ENCODE assay signal across 22 mouse cellular contexts in the genomic region with DNA sequence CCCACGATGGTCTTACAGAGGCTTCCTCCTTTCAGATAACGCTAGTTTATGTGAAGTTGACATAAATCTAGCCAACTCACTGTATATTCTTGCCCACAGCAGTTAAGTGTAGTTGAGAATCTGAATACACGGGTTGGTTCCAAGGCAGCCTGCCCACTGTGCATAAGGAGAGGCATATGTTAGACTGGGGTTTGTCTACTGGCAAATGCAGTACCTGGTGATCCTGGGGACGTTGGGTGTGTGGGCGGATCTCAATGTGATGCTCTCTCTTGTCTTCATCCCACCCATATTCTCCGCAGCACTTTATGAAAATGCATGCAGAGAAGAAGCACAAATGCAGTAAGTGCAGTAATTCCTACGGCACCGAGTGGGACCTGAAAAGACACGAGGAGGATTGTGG. TPM values are rescaled to one million over a fixed set of nuclear protein-coding genes. Genes with fewer than 3 reads are reported as not detected.
A peak's percentile ranks its signal among the peaks of the same experiment; 100 is the strongest.
DNase-seq lines count a peak whose midpoint lies in the region; ATAC-seq and TF ChIP-seq lines count a peak whose summit lies in the region.
"Had no signal": no experiment of that assay in that cellular context is flagged by ENCODE, and none has a peak within 500 bp of the region (broad histone marks: within the 10 kb centered on the region; RNA-seq: fewer than 3 reads in every experiment).

No protein-coding gene starts in this region.

- no peaks in the 10 kb centered on the region for H3K27me3 ChIP-seq in MEL (ENCODE audit: control insufficient read depth in 1 of 2, insufficient read depth in 2 of 2, low read length in 2 of 2)
- H3K27me3 ChIP-seq in kidney, adult 2 months (replicated peaks; ENCODE audit: control insufficient read depth, insufficient read depth, low read length) = no peaks in the 10 kb centered on the region
- H3K27me3 ChIP-seq in liver, embryonic 11.5 days (replicated peaks; ENCODE audit: control insufficient read depth, insufficient read depth, low read length) = no peaks in the 10 kb centered on the region
- H3K27me3 ChIP-seq: embryonic facial prominence, embryonic 13.5 days; limb, embryonic 15.5 days; midbrain, embryonic 12.5 days had no signal

- TF ChIP-seq EP300 in MEL (IDR thresholded peaks at IDR 0.05; ENCODE audit: low read depth in 1 of 2, low read length in 2 of 2) = no peak

- no peak for TF ChIP-seq RAD21 in MEL (IDR thresholded peaks at IDR 0.05; ENCODE audit: low read depth, low read length)

- no peaks in the 10 kb centered on the region for H3K9me3 ChIP-seq in MEL (replicated peaks; ENCODE audit: insufficient read depth, low read length)
- H3K9me3 ChIP-seq in liver, embryonic 11.5 days (ENCODE audit: control insufficient read depth, low read length) = no peaks in the 10 kb centered on the region
- H3K9me3 ChIP-seq: embryonic facial prominence, embryonic 13.5 days; limb, embryonic 15.5 days; midbrain, embryonic 12.5 days had no signal

- no peak overlapping the region for H3K9ac ChIP-seq in MEL (ENCODE audit: control insufficient read depth, low read depth, low read length, poor library complexity, severe bottlenecking)
- H3K9ac ChIP-seq in liver, embryonic 11.5 days (ENCODE audit: low read depth, low read length) = no peak overlapping the region
- H3K9ac ChIP-seq: embryonic facial prominence, embryonic 13.5 days; hindbrain, embryonic 14.5 days; limb, embryonic 15.5 days; midbrain, embryonic 12.5 days had no signal

- no peak for TF ChIP-seq CTCF in MEL (IDR thresholded peaks at IDR 0.05 in 2 of 3, conservative IDR thresholded peaks at IDR 0.05 in 1 of 3; ENCODE audit: control insufficient read depth in 1 of 3, insufficient read depth in 1 of 3, low read depth in 2 of 3, low read length in 3 of 3, poor library complexity in 1 of 3, severe bottlenecking in 1 of 3)
- TF ChIP-seq CTCF in kidney, adult 2 months (conservative IDR thresholded peaks at IDR 0.05; ENCODE audit: insufficient read depth, insufficient read length, low read depth, low read length) = no peak

- H3K36me3 ChIP-seq in MEL (ENCODE audit: control insufficient read depth in 1 of 2, insufficient read depth in 2 of 2, low read length in 2 of 2) = peaks cover 0 to 2% of the 10 kb centered on the region in 2 experiments; a peak in 3 of 4 replicates
- no peaks in the 10 kb centered on the region for H3K36me3 ChIP-seq in kidney, adult 2 months (ENCODE audit: control insufficient read depth, insufficient read depth, low read length)
- peaks cover 33% of the 10 kb centered on the region for H3K36me3 ChIP-seq in liver, embryonic 11.5 days (ENCODE audit: control insufficient read depth, insufficient read depth, low read length)

- no peak overlapping the region for H3K27ac ChIP-seq in MEL (ENCODE audit: control insufficient read depth, low read depth, low read length)
- no peak overlapping the region for H3K27ac ChIP-seq in kidney, adult 2 months (ENCODE audit: insufficient read depth, low read depth, low read length)
- H3K27ac ChIP-seq in liver, embryonic 11.5 days (ENCODE audit: low read depth, low read length) = no peak overlapping the region
- H3K27ac ChIP-seq: embryonic facial prominence, embryonic 13.5 days; hindbrain, embryonic 14.5 days; limb, embryonic 15.5 days; midbrain, embryonic 12.5 days had no signal

- ATAC-seq in activated CD4-positive, CD25-positive, alpha-beta regulatory T cell, adult 4 months = no peak
- no peak for ATAC-seq in liver, embryonic 11.5 days (replicated peaks; ENCODE audit: low FRiP score)

- H3K79me2 ChIP-seq in MEL (ENCODE audit: control insufficient read depth, insufficient read depth, low read length, poor library complexity) = peaks cover 6% of the 10 kb centered on the region

- H3K4me3 ChIP-seq in MEL (ENCODE audit: control insufficient read depth in 1 of 2, insufficient read depth in 1 of 2, low read depth in 2 of 2, low read length in 2 of 2) = no peak overlapping the region
- H3K4me3 ChIP-seq in kidney, adult 2 months (ENCODE audit: insufficient read depth, low read depth, low read length) = no peak overlapping the region
- no peak overlapping the region for H3K4me3 ChIP-seq in liver, embryonic 11.5 days (ENCODE audit: low read depth, low read length)
- H3K4me3 ChIP-seq: embryonic facial prominence, embryonic 13.5 days; limb, embryonic 15.5 days; midbrain, embryonic 12.5 days; myocyte had no signal

- H3K4me1 ChIP-seq in MEL (ENCODE audit: control insufficient read depth in 1 of 2, insufficient read depth in 2 of 2, low read length in 2 of 2) = peaks cover 0 to 3% of the 10 kb centered on the region in 2 experiments; a peak in 1 of 4 replicates
- H3K4me1 ChIP-seq in kidney, adult 2 months (ENCODE audit: control insufficient read depth, insufficient read depth, low read length) = peaks cover 3% of the 10 kb centered on the region; the same call in 1 of the 2 replicates
- no peaks in the 10 kb centered on the region; the same call in 1 of the 2 replicates for H3K4me1 ChIP-seq in liver, embryonic 11.5 days (replicated peaks; ENCODE audit: control insufficient read depth, insufficient read depth, low read length)
- H3K4me1 ChIP-seq: midbrain, embryonic 12.5 days had no signal

- no peak overlapping the region for H3K4me2 ChIP-seq in liver, embryonic 11.5 days
- H3K4me2 ChIP-seq: embryonic facial prominence, embryonic 13.5 days; hindbrain, embryonic 14.5 days; limb, embryonic 15.5 days; midbrain, embryonic 12.5 days had no signal

- WGBS in kidney, adult 2 months = 91% methylated on average over 9 of the region's 9 CpGs
- 88% methylated on average over 9 of the region's 9 CpGs for WGBS in liver, embryonic 11.5 days

- no peak for TF ChIP-seq POLR2A in MEL (IDR thresholded peaks at IDR 0.05; ENCODE audit: control insufficient read depth in 1 of 2, insufficient read depth in 1 of 2, low read depth in 1 of 2, low read length in 2 of 2, poor library complexity in 1 of 2)
- TF ChIP-seq POLR2A in kidney, adult 2 months (IDR thresholded peaks at IDR 0.05; ENCODE audit: low read depth, low read length) = no peak

- DNase-seq in MEL (ENCODE audit: low read depth, low spot score) = peak; percentile 14
- DNase-seq in frontal cortex, postnatal 36 days (ENCODE audit: low spot score in 2 of 2) = peak; percentile 80 to 92
- DNase-seq in layer of hippocampus, postnatal 36 days = peak; percentile 69 to 74
- DNase-seq in right cerebral cortex, adult 2 months (ENCODE audit: low spot score in 2 of 2) = peak; percentile 83 to 90
- no peak for DNase-seq in urinary bladder, adult 18-20 months (ENCODE audit: low spot score in 2 of 2)
- DNase-seq in kidney, adult 2 months = no peak
- DNase-seq in liver, embryonic 11.5 days (ENCODE audit: low spot score) = no peak
- DNase-seq: cerebellum, adult 11-12 months; heart, postnatal 10 days; kidney, adult 18-20 months; kidney, postnatal 36 days; lung, adult 18-20 months; lung, postnatal 4 days; retina, postnatal 1 day; thymus, adult 18-20 months had no signal

TF ChIP-seq in MEL, 35 proteins besides CTCF, POLR2A, EP300 and RAD21 (continues in another document):
- TF ChIP-seq KAT2A (conservative IDR thresholded peaks at IDR 0.05; ENCODE audit: low read depth, low read length) = no peak
- no peak for TF ChIP-seq BHLHE40 (IDR thresholded peaks at IDR 0.05; ENCODE audit: borderline replicate concordance, low read depth, low read length)
- TF ChIP-seq SIN3A (IDR thresholded peaks at IDR 0.05; ENCODE audit: low read length) = no peak

RNA-seq across cellular contexts. Expression of gene Atmin, which starts 11.2 kb away (rescaled TPM):
- total RNA-seq in MEL (2012; rRNA removed) = 17.3 and 19.7 TPM in 2 replicates
- polyA plus RNA-seq in MEL (2012; ENCODE audit: insufficient read depth in 1 of 2, insufficient read length in 2 of 2, low read depth in 1 of 2, low replicate concordance in 2 of 2, missing spikeins in 1 of 2) = 10 to 100 TPM in 1 of 2 experiments, not detected in 1; 34.5 TPM
- total RNA-seq in layer of hippocampus, postnatal 36 days (2021) = 10 to 100 TPM; 37.7 to 39.9 TPM
- polyA plus RNA-seq in activated CD4-positive, CD25-positive, alpha-beta regulatory T cell, adult 4 months (2017; shearing (Covaris generic)) = 1 to 10 TPM; 7.0 to 9.0 TPM
- 15.9 and 17.1 TPM in 2 replicates for polyA plus RNA-seq in kidney, adult 2 months (2012; rRNA removed)
- polyA plus RNA-seq in liver, embryonic 11.5 days (2014; fragmentation: Nextera tagmentation; extraction: Ambion mirVana) = 13.1 and 13.3 TPM in 2 replicates

RNA-seq across cellular contexts. Expression of gene 1700030J22Rik, which starts 24.3 kb away (rescaled TPM):
- total RNA-seq in MEL (2012; rRNA removed) = 0.15 and 0.16 TPM in 2 replicates
- polyA plus RNA-seq in MEL (2012; ENCODE audit: insufficient read depth in 1 of 2, insufficient read length in 2 of 2, low read depth in 1 of 2, low replicate concordance in 2 of 2, missing spikeins in 1 of 2) = under 1 TPM in 1 of 2 experiments, not detected in 1; 0.38 TPM
- 1 to 10 TPM; 8.0 TPM for total RNA-seq in layer of hippocampus, postnatal 36 days (2021)
- not detected for polyA plus RNA-seq in activated CD4-positive, CD25-positive, alpha-beta regulatory T cell, adult 4 months (2017; shearing (Covaris generic))
- polyA plus RNA-seq in kidney, adult 2 months (2012; rRNA removed) = 1.4 TPM in 2 replicates
- 0.63 and 0.88 TPM in 2 replicates for polyA plus RNA-seq in liver, embryonic 11.5 days (2014; fragmentation: Nextera tagmentation; extraction: Ambion mirVana)
- total RNA-seq: neutrophil, adult 5-6 weeks had no signal

RNA-seq across cellular contexts. Expression of gene Cenpn, which starts 32.9 kb away (rescaled TPM):
- total RNA-seq in MEL (2012; rRNA removed) = 39.6 and 41.8 TPM in 2 replicates
- polyA plus RNA-seq in MEL (2012; ENCODE audit: insufficient read depth in 1 of 2, insufficient read length in 2 of 2, low read depth in 1 of 2, low replicate concordance in 2 of 2, missing spikeins in 1 of 2) = 10 to 100 TPM in 1 of 2 experiments, not detected in 1; 59.5 TPM
- 1 to 10 TPM; 1.0 to 1.4 TPM for total RNA-seq in layer of hippocampus, postnatal 36 days (2021)
- 1 to 10 TPM; 7.4 to 8.5 TPM for polyA plus RNA-seq in activated CD4-positive, CD25-positive, alpha-beta regulatory T cell, adult 4 months (2017; shearing (Covaris generic))
- 0.89 and 1.2 TPM in 2 replicates for polyA plus RNA-seq in kidney, adult 2 months (2012; rRNA removed)
- 53.9 and 56.9 TPM in 2 replicates for polyA plus RNA-seq in liver, embryonic 11.5 days (2014; fragmentation: Nextera tagmentation; extraction: Ambion mirVana)

RNA-seq across cellular contexts. Expression of gene Cmc2, which starts 33.2 kb away (rescaled TPM):
- total RNA-seq in MEL (2012; rRNA removed) = 60.2 and 65.4 TPM in 2 replicates
- 100 to 1,000 TPM in 1 of 2 experiments, not detected in 1; 111 TPM for polyA plus RNA-seq in MEL (2012; ENCODE audit: insufficient read depth in 1 of 2, insufficient read length in 2 of 2, low read depth in 1 of 2, low replicate concordance in 2 of 2, missing spikeins in 1 of 2)
- 10 to 100 TPM; 13.2 to 16.0 TPM for total RNA-seq in layer of hippocampus, postnatal 36 days (2021)
- 10 to 100 TPM; 34.8 to 43.4 TPM for polyA plus RNA-seq in activated CD4-positive, CD25-positive, alpha-beta regulatory T cell, adult 4 months (2017; shearing (Covaris generic))
- polyA plus RNA-seq in kidney, adult 2 months (2012; rRNA removed) = 13.0 and 17.7 TPM in 2 replicates
- 94.4 and 101 TPM in 2 replicates for polyA plus RNA-seq in liver, embryonic 11.5 days (2014; fragmentation: Nextera tagmentation; extraction: Ambion mirVana)

RNA-seq across cellular contexts. Expression of gene Gcsh, which starts 38.9 kb away (rescaled TPM):
- total RNA-seq in MEL (2012; rRNA removed) = 118 and 137 TPM in 2 replicates
- polyA plus RNA-seq in MEL (2012; ENCODE audit: insufficient read depth in 1 of 2, insufficient read length in 2 of 2, low read depth in 1 of 2, low replicate concordance in 2 of 2, missing spikeins in 1 of 2) = 10 to 100 TPM in 1 of 2 experiments, not detected in 1; 77.1 TPM
- 10 to 100 TPM; 40.3 to 46.2 TPM for total RNA-seq in layer of hippocampus, postnatal 36 days (2021)
- 10 to 100 TPM; 30.8 to 37.3 TPM for polyA plus RNA-seq in activated CD4-positive, CD25-positive, alpha-beta regulatory T cell, adult 4 months (2017; shearing (Covaris generic))
- 96.5 and 113 TPM in 2 replicates for polyA plus RNA-seq in kidney, adult 2 months (2012; rRNA removed)
- polyA plus RNA-seq in liver, embryonic 11.5 days (2014; fragmentation: Nextera tagmentation; extraction: Ambion mirVana) = 147 and 149 TPM in 2 replicates

Comparison
In these comparisons a context has a peak if more than half of its experiments do, and no peak if none do; other contexts are left out.
1. DNase-seq: peak in MEL (single experiment), frontal cortex, postnatal 36 days (2 of 2), layer of hippocampus, postnatal 36 days (2 of 2) and right cerebral cortex, adult 2 months (2 of 2); none in urinary bladder, adult 18-20 months (0 of 2), kidney, adult 2 months (single experiment) and liver, embryonic 11.5 days (single experiment).